Mouse (Mus musculus) lung, adult 2 months (tissue): ENCODE measurements at regions not wholly inside any gene's neighbourhood (a gene's known extent, or its start where the extent isn't known, plus 50 kb on each side); places are given as distances from the start of the nearest gene placed in this dataset.

Source experiments
- CTCF ChIP-seq: fragments of 200-500 bp; IDR thresholded peaks from 2 replicates; pipeline ENCODE4 v1.5.1; 2011; ENCODE audit warnings: mild to moderate bottlenecking, low read length, control low read depth; ENCODE audit not compliant: insufficient read depth
- POLR2A ChIP-seq: fragments of 200-500 bp; IDR thresholded peaks from 2 replicates; pipeline ENCODE4 v1.6.1; 2011; ENCODE audit warnings: low read depth, mild to moderate bottlenecking, control low read depth, low read length, borderline replicate concordance; ENCODE audit errors: extremely low read depth

- TF ChIP-seq CTCF = no peak
- no peak for TF ChIP-seq POLR2A
Measured at GRCm38 (mm10) chr15:56128029-56128428, 1349.4 kb downstream of the Slc22a22 start.
